Mouse (Mus musculus) 416B (cell line): ENCODE measurements at regions not wholly inside any gene's neighbourhood (a gene's known extent, or its start where the extent isn't known, plus 50 kb on each side); places are given as distances from the start of the nearest gene placed in this dataset.
A peak's percentile ranks its signal among the peaks of the same experiment; 100 is the strongest.
"Not testable (repeated sequence)": the region's sequence is repeated elsewhere in the genome, so short reads cannot be mapped to it uniquely, and the experiment has no call there.

Experiments used
- DNase-seq: peaks from one replicate; pipeline ENCODE4 v3.0.0; 2011; ENCODE audit warnings: low read depth

- DNase-seq = not testable (repeated sequence)
Measured at GRCm38 (mm10) chr1:141246125-141246524, 1000.2 kb downstream of the Kcnt2 start.

- DNase-seq = no peak
Measured at GRCm38 (mm10) chr1:141274738-141275137, 1028.8 kb downstream of the Kcnt2 start.

- no peak for DNase-seq
Measured at GRCm38 (mm10) chr1:141281513-141281912, 1035.6 kb downstream of the Kcnt2 start.

- no peak for DNase-seq
Measured at GRCm38 (mm10) chr1:141322968-141323367, 1077.0 kb downstream of the Kcnt2 start.

GRCm38 (mm10) chr1:141338073-141338472, 1092.1 kb downstream of the Kcnt2 start:
- no peak for DNase-seq

- DNase-seq = no peak
Measured at GRCm38 (mm10) chr1:141369447-141369846, 1123.5 kb downstream of the Kcnt2 start.

- no peak for DNase-seq
Measured at GRCm38 (mm10) chr1:141375966-141376365, 1130.0 kb downstream of the Kcnt2 start.

- DNase-seq = peak; percentile 80
Measured at GRCm38 (mm10) chr1:141401334-141401733, 1155.4 kb downstream of the Kcnt2 start.

- DNase-seq = peak; percentile 7
Measured at GRCm38 (mm10) chr1:141429675-141430074, 1183.7 kb downstream of the Kcnt2 start.

GRCm38 (mm10) chr1:141430117-141430516, 1184.2 kb downstream of the Kcnt2 start:
- no peak for DNase-seq

GRCm38 (mm10) chr1:141435452-141435851, 1189.5 kb downstream of the Kcnt2 start:
- peak; percentile 31 for DNase-seq

GRCm38 (mm10) chr1:141440234-141440633, 1194.3 kb downstream of the Kcnt2 start:
- no peak for DNase-seq

GRCm38 (mm10) chr1:141450960-141451359, 1205.0 kb downstream of the Kcnt2 start:
- no peak for DNase-seq

GRCm38 (mm10) chr1:141464576-141464975, 1218.6 kb downstream of the Kcnt2 start:
- peak; percentile 40 for DNase-seq
